Mouse (Mus musculus) spleen, postnatal 10 days (tissue): ENCODE results near the gene Agtpbp1.
A peak's percentile ranks its signal among the peaks of the same experiment; 100 is the strongest.
"Not testable (repeated sequence)": the region's sequence is repeated elsewhere in the genome, so short reads cannot be mapped to it uniquely, and the experiment has no call there.

Source experiments
- DNase-seq, 2 experiments: peaks; one replicate each; pipeline ENCODE4 v3.0.0; 2021 to 2022; ENCODE audit warnings: low spot score in 2 of 2

The Agtpbp1 gene

GRCm38 (mm10) chr13:59584947-59585647 is at the start of gene Agtpbp1, which contains the start of gene Naa35:
Agtpbp1 (minus strand) TSS chr13:59585227.
Naa35 (plus strand) TSS chr13:59585259.
- peak; percentile 98 to 100 for DNase-seq

- DNase-seq: no peak
Measured at GRCm38 (mm10) chr13:59634637-59635036, 49.6 kb upstream of the Agtpbp1 start.

DNA sequence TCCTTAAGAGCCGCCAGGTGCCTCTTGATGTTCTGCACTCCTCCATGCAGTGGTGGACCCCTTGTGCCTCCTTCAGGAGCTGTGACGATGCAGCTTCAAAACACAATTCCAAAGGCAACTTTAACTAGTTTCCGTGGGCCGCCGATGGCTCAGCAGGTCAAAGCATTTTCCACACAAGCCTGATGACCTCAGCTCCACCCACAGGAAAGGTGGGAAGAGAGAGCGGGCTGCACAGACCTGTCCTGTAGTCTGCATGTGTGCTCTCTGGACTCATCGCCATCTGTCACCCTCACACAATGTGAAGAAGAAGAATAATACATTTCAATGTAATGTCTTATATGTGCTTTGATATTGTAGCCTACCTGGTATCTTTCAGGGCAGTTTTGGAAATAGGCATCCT is 41.7 kb upstream of the Agtpbp1 start:
- no peak for DNase-seq

- DNase-seq: no peak
Measured at GRCm38 (mm10) chr13:59624903-59625302, 39.9 kb upstream of the Agtpbp1 start.

- no peak for DNase-seq
Measured at GRCm38 (mm10) chr13:59624389-59624788, 39.4 kb upstream of the Agtpbp1 start.

DNA sequence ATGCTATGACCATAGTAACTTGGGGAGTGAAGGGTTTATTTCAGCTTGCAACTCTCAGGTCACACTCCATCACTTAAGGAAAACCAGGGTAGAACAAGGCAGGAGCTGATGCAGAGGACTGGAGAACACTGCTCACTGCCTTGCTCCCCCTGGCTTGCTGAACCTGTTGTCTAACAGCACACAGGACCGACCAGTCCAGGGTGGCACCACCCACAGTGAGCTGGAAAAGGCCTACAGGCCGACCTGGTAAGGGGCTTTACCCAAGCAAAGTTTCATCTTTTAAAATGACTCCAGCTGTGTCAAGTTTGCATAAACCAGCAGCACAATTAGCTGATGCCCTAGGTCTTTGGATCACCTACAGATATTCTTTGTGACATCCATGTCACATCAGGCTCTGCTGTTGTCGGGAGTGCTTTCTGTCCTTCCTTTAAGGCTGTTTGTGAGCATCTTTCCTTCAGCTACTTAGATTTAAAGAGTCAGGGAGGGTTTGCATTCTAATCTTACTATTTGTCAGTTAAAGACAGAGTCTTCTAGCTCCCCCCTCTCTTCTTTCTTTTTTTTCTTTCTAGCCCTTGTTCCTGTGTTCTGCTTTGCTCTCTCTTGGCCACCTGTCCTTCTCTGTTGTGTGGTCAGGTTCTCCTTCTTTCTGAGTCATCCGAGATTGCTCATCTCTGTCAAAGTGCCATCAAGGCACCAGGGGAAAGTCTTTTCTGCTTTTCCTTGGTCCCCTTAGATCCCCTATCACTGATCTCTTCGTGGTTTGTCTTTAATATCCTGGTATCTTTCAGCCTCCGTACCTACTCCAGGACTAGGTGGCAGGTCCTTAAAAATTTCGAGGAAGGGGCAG is 36.8 kb upstream of the Agtpbp1 start:
- DNase-seq: no peak

- DNase-seq: no peak
Measured at GRCm38 (mm10) chr13:59618463-59618862, 33.4 kb upstream of the Agtpbp1 start.

DNA sequence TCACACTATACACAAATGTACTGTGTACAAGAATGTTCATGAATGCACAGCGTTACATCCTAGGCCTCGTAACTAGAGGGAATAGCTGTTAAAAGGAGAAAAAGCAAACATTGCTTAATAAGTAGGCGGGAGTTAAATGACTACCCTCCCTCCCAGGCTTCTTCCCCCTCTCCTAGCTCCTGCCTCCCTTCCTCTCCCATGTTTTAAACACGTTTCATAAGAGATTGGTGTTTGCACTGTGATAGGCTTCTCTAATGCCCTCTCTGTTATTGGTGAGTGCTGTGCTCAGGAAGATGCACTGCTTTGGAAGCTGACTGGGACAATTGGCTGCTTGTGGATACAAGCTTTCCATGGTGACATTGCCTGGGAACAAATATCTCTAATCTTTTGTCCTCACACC is 30.5 kb upstream of the Agtpbp1 start:
- no peak for DNase-seq

GRCm38 (mm10) chr13:59615152-59615551 is 30.1 kb upstream of the Agtpbp1 start:
- no peak for DNase-seq

GRCm38 (mm10) chr13:59613868-59614267 is 28.8 kb upstream of the Agtpbp1 start:
- no peak for DNase-seq

DNA sequence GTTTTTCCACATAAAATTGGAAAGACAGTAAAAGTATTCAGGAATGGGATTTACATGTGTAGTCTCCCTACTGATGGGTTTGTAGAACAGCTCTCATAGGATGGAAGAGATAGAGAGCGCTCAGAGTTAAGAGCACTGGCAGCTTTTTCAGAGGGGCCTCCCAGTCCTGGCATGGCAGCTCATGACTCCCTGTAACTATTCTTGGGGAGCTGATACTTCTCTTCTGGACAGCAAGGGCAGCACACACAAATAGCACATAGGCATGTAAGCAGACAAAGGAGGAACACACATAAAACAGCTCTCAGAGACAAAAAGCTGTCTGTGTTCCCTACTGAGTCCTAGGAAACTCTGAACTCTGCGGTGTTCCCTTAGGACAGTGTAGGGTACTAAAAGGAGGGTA is 25.4 kb upstream of the Agtpbp1 start:
- no peak for DNase-seq

DNA sequence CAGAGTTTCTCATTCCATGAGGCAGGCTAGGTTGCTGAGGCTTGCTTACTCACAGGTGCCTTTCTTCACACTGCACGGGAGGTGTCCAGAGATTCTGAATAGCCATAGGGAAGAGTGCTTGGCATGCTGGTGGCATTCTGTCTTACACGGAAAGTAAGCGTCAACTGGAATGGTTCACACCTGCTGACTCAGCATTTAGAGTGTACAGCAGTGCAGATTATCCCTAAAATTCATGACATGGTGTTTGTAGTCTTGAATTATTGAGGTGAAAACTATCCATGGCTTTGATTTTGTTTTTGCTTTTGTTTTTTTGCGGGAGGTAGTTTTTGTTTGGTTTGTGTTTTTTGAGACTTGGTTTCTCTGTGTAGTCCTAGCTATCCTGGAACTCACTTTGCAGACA is 24.9 kb upstream of the Agtpbp1 start:
- DNase-seq: no peak

DNA sequence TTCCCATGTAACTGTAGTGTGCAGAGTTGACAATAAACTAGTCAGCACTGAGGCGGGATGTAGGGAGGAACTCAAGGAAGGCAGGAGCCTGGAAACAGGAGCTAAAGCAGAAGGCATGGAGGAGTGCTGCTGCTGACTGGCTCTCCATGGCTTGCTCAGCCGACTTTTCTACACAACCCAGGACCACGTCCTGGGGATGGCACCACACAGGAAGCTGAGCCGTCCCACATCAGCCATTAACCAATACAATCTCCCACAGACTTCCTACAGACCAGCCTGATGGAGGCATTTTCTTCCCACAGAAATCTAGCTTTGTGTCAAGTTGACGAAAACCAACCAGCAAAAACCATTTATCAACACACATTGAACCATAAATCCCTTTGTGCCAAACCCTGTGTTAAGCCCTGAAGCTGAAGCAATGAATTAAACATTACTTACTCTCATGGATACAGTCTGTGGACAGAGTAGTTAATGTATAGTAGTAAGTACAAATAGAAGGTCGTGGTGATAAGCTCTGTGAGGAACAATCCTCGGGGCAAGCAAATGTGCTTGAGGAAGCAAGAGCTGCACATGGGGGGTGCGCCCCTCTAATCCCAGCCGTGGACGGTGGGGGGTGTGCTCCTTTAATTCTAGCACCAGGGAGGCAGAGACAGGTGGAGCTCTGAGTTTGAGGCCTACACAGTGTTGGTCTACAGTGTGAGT is 20.3 kb upstream of the Agtpbp1 start:
- DNase-seq: no peak

DNA sequence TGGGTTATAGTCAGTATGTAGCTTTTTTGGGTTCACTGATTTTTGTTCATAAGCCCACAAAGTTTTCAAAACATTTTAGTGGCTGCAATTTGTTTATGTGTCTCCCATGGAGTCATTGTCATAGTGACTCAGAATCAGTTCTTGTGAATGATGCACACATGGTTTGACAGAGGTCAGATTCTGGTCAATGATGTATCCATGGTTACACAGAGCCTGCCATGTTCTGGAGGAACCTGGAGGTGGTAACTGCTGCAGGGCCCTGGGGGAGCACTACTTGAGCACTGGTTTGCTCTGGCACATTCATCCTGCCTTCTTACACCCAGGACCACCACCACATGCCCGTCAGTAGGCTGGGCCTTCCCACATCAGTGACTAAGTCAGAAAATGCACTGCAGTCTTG is 19.5 kb upstream of the Agtpbp1 start:
- DNase-seq: no peak

- DNase-seq: no peak
Measured at GRCm38 (mm10) chr13:59603096-59603495, 18.1 kb upstream of the Agtpbp1 start.

DNA sequence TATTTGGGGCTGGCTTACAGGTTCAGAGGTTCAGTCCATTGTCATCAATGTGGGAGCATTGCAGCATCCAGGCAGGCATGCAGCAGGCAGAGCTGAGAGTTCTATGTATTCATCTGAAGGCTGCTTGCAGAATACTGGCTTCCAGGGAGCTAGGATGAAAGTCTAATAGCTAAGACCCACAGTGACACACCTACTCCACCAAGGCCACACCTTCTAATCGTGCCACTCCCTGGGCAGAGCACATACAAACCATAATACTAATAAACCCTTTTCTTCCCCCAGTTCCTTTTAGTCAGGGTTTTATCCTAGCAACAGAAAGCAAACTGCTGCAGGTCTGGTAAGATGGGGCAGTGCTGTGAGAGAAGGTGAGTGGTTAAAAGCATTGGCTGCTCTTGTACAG is 7.6 kb upstream of the Agtpbp1 start:
- DNase-seq: no peak

- not testable (repeated sequence) for DNase-seq
Measured at GRCm38 (mm10) chr13:59592058-59592457, 7.0 kb upstream of the Agtpbp1 start.

- no peak for DNase-seq
Measured at GRCm38 (mm10) chr13:59590691-59591090, 5.7 kb upstream of the Agtpbp1 start.

GRCm38 (mm10) chr13:59589672-59590071 is 4.6 kb upstream of the Agtpbp1 start:
- no peak for DNase-seq

DNA sequence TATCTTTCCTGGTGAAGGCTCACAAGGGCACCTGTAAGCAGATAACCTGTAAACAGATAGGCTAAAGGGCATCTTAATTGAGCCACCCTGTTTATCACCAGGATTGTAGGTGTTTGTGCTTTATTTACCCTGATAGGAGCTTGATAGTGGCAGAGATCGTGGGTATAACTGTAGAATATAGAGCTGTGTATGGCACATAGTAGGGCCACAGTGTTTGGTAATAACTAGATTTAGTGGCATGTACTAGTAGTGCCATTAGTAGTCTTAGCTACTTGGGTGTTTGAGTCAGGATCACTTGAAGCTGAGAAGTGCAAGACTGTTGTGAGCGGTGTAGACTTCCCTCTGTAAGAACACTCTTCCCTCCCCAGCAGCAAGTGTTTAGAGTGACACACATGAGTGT is 2.2 kb upstream of the Agtpbp1 start:
- DNase-seq: no peak

GRCm38 (mm10) chr13:59585648-59586005 is 600 bp upstream of the Agtpbp1 start:
- no peak for DNase-seq

DNA sequence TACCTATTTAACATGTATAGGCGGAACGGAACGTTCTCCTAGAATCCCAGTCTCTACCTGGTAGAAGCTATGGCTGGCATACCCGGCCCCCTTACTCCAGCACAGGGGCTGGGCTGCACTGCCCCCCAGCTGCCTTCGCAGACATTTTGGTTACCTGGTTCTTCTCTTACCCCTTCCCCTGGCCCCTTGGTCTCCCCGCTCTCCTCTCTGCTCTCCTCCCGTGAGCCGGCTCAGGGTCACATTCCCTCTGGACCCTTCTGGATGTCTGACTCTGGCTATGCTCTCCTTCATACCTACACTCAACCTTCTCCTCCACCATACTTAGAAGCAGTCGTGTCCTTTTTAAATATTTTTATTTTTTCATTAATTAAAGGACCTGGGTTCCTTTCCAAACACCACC is 546 bp downstream of the Agtpbp1 start:
- peak; percentile 51 to 54 for DNase-seq

DNA sequence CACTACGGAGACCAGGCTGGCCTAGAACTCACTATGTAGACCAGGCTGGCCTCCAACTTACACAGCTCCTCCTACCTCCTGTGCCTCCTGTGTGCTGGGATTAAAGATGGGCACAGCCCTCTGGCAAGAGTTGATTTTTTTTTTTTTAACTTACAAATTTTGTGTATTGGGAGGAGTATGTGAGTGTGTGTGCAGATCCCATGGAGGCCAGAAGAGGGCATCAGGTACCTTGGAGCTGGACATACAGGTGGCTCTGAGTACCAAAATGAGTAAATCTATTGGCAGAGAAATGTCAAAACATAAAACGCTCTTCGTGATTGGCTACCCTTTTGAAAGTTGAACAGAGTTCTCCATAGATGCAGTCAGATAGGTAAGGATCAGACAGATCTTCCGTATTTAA is 4.1 kb downstream of the Agtpbp1 start:
- DNase-seq: peak in 1 of 2 experiments; percentile 25
